Mouse (Mus musculus) stomach, embryonic 14.5 days (tissue): ENCODE data around the gene Sun1. TPM values are rescaled to one million over a fixed set of nuclear protein-coding genes. Genes with fewer than 3 reads are reported as not detected.

Experiments used
- ATAC-seq: fragments of 200-750 bp; cut with Nextera tagmentation; 2 replicates; pipeline ENCODE4 v1.8.0; 2017; ENCODE audit warnings: low read depth, moderate TSS enrichment; ENCODE audit not compliant: insufficient number of reproducible peaks, insufficient read depth, low FRiP score
- H3K27ac ChIP-seq: fragments of 300-500 bp; sonication (generic); 2 replicates; pipeline ENCODE4 v1.5.1; 2014; ENCODE audit warnings: mild to moderate bottlenecking, low read length, moderate library complexity, mixed read lengths
- H3K27me3 ChIP-seq: fragments of 300-500 bp; sonication (generic); 2 replicates; pipeline ENCODE4 v1.6.1; 2014; ENCODE audit warnings: low read length, control low read depth, mixed read lengths; ENCODE audit not compliant: control insufficient read depth, insufficient read depth
- H3K36me3 ChIP-seq: fragments of 300-500 bp; sonication (generic); 2 replicates; pipeline ENCODE4 v1.6.1; 2014; ENCODE audit warnings: mild to moderate bottlenecking, control low read depth, low read length, moderate library complexity, mixed read lengths; ENCODE audit not compliant: control insufficient read depth, insufficient read depth
- H3K4me1 ChIP-seq: fragments of 300-500 bp; sonication (generic); 2 replicates; pipeline ENCODE4 v1.6.1; 2014; ENCODE audit warnings: low read length, control low read depth, mixed read lengths; ENCODE audit not compliant: control insufficient read depth, insufficient read depth
- H3K4me2 ChIP-seq: fragments of 300-500 bp; sonication (generic); replicated peaks from 2 replicates; pipeline ENCODE4 v1.6.1; 2014; ENCODE audit warnings: low read depth, low read length, control low read depth
- H3K4me3 ChIP-seq: fragments of 300-500 bp; sonication (generic); 2 replicates; pipeline ENCODE4 v1.5.1; 2014; ENCODE audit warnings: low read depth, low read length, control low read depth
- H3K9ac ChIP-seq: fragments of 300-500 bp; sonication (generic); replicated peaks from 2 replicates; pipeline ENCODE4 v1.6.1; 2014; ENCODE audit warnings: low read depth, mild to moderate bottlenecking, control low read depth, low read length, moderate library complexity, mixed read lengths
- H3K9me3 ChIP-seq: fragments of 300-500 bp; sonication (generic); 2 replicates; pipeline ENCODE4 v1.6.1; 2016; ENCODE audit warnings: low read depth, low read length, control low read depth; ENCODE audit not compliant: control insufficient read depth
- WGBS: fragments of 180-500 bp; shearing (Covaris S2); extraction: QIAGEN DNeasy Blood & Tissue Kit; methylation state at CpG from one replicate; pipeline ENCODE4 v1.1.7; 2014; 5-methylcytosine and 5-hydroxymethylcytosine counted together
- polyA plus RNA-seq: library from polyadenylated mRNA; unstranded; fragments of >200 nt; fragmentation: Nextera tagmentation; extraction: Ambion mirVana; gene quantifications from 2 replicates; pipeline ENCODE4 v1.2.1, GENCODE M21; 2014

The Sun1 gene
- 60.2 and 66.6 TPM in 2 replicates for polyA plus RNA-seq

GRCm38 (mm10) chr5:139199995-139200769 is at the start of gene Sun1:
TSS of gene Sun1 (plus strand) at chr5:139200637.
- H3K4me2 ChIP-seq = peak within 1 kb of the TSS; percentile 94
- H3K27me3 ChIP-seq = no peaks in the 10 kb centered on the region
- peak; percentile 99 for ATAC-seq
- H3K4me3 ChIP-seq = peak within 1 kb of the TSS; percentile 96
- peak within 1 kb of the TSS; percentile 85 for H3K27ac ChIP-seq
- no peaks in the 10 kb centered on the region for H3K36me3 ChIP-seq
- peak within 1 kb of the TSS; percentile 86 for H3K9ac ChIP-seq
- 1% methylated on average over 63 of the region's 64 CpGs for WGBS
- no peaks in the 10 kb centered on the region for H3K9me3 ChIP-seq
- H3K4me1 ChIP-seq = peaks cover 18% of the 10 kb centered on the region

DNA sequence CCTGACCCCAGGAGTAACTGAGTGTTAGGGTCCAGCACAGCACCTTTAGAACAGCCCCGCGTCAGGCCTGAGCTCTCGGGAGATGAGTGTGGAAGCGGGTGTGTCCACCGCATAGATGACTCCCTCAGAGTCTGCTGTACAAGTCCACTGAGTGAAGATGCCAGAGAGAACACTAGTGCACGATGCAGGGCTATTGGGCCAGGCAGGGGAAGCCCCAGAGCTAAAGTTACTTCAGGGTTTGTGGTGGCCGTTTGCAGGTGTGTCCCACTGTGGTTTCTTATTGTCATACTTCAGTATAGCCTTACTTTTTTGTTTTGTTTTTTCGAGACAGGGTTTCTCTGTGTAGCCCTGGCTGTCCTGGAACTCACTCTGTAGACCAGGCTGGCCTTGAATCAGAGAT is 39.5 kb upstream of the Sun1 start:
- ATAC-seq = no peak
- 90% methylated on average over 8 of the region's 8 CpGs for WGBS
- H3K4me1 ChIP-seq = no peaks in the 10 kb centered on the region
- H3K4me2 ChIP-seq = no peak overlapping the region
- H3K36me3 ChIP-seq = peaks cover 29% of the 10 kb centered on the region
- no peaks in the 10 kb centered on the region for H3K9me3 ChIP-seq
- H3K4me3 ChIP-seq = no peak overlapping the region
- no peak overlapping the region for H3K9ac ChIP-seq
- no peaks in the 10 kb centered on the region for H3K27me3 ChIP-seq
- H3K27ac ChIP-seq = no peak overlapping the region

GRCm38 (mm10) chr5:139161632-139162031 is 38.8 kb upstream of the Sun1 start:
- H3K9ac ChIP-seq = no peak overlapping the region
- H3K4me1 ChIP-seq = no peaks in the 10 kb centered on the region
- ATAC-seq = no peak
- peaks cover 28% of the 10 kb centered on the region for H3K36me3 ChIP-seq
- H3K4me3 ChIP-seq = no peak overlapping the region
- no peak overlapping the region for H3K27ac ChIP-seq
- 85% methylated on average over 10 of the region's 10 CpGs for WGBS
- no peaks in the 10 kb centered on the region for H3K27me3 ChIP-seq
- no peak overlapping the region for H3K4me2 ChIP-seq
- H3K9me3 ChIP-seq = no peaks in the 10 kb centered on the region

DNA sequence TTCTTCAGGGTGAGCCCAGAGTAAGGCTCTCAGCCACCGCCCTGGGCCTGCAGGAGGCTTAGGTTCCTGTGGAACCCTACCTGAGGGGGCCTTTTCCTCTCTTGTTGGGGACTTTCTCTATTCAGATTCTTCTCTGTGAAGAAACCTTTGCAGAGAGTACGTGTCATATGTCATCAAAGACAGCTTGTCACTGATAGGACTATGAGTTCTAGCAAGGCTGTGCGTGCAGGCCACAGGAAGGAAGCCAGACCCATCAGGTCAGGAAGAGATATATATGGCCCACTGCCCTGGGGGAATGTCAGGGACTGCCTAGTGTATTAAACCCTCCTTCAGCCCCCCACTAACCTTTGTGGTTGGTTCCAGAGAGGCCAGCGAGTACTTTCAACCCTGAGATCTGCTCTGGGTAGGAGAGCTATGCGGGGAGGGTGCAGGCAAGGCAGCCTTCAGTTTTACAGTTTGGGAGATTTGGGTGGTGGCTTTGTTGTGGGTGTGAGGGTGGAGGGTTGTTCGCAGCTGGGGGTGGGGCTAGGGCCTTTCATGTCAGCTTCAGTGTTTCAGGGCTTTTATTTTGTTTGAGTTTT is 33.6 kb upstream of the Sun1 start:
- no peak overlapping the region for H3K4me2 ChIP-seq
- peaks cover 47% of the 10 kb centered on the region for H3K36me3 ChIP-seq
- no peak for ATAC-seq

GRCm38 (mm10) chr5:139167548-139167947 is 32.9 kb upstream of the Sun1 start:
- Histone ChIP-seq H3K27me3 (no peaks in the 10 kb centered on the region), H3K27ac (no peak overlapping the region), H3K36me3 (peaks cover 50% of the 10 kb centered on the region), H3K9ac (no peak overlapping the region), H3K4me3 (no peak overlapping the region), H3K4me2 (no peak overlapping the region), H3K4me1 (no peaks in the 10 kb centered on the region), H3K9me3 (no peaks in the 10 kb centered on the region)
- ATAC-seq = no peak
- 79% methylated on average over 1 of the region's 1 CpGs for WGBS

More for the DNA sequence above, 33.6 kb upstream of the Sun1 start:
- Histone ChIP-seq H3K27ac (no peak overlapping the region), H3K4me3 (no peak overlapping the region), H3K27me3 (no peaks in the 10 kb centered on the region), H3K4me1 (no peaks in the 10 kb centered on the region), H3K9ac (no peak overlapping the region), H3K9me3 (no peaks in the 10 kb centered on the region)
- WGBS = 78% methylated on average over 6 of the region's 6 CpGs

DNA sequence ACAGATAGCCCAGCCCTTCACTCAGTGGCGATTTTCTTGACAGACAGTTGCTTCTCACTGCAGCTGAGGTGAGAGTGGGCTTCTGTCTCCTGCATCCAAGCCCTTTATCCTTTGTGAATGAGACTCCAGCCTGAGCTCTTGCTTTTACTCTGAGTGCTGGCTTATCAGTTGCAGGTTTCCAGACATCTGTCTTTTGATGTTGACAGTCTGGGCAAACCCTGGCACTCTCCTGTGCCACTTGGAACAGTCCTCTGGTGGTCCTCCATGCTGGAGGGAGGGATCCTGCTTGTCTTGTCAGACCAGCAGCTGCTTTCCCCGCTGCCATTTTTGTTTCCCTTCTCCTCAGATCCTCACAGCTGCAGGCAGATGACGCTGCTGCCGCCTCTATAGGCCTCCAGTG is 28.5 kb upstream of the Sun1 start:
- no peak overlapping the region for H3K9ac ChIP-seq
- H3K4me3 ChIP-seq = no peak overlapping the region
- H3K4me1 ChIP-seq = peaks cover 5% of the 10 kb centered on the region; the same call in 1 of the 2 replicates
- H3K36me3 ChIP-seq = peaks cover 27% of the 10 kb centered on the region
- no peaks in the 10 kb centered on the region for H3K27me3 ChIP-seq
- H3K4me2 ChIP-seq = no peak overlapping the region
- 93% methylated on average over 4 of the region's 4 CpGs for WGBS
- H3K27ac ChIP-seq = no peak overlapping the region
- ATAC-seq = no peak
- H3K9me3 ChIP-seq = no peaks in the 10 kb centered on the region

DNA sequence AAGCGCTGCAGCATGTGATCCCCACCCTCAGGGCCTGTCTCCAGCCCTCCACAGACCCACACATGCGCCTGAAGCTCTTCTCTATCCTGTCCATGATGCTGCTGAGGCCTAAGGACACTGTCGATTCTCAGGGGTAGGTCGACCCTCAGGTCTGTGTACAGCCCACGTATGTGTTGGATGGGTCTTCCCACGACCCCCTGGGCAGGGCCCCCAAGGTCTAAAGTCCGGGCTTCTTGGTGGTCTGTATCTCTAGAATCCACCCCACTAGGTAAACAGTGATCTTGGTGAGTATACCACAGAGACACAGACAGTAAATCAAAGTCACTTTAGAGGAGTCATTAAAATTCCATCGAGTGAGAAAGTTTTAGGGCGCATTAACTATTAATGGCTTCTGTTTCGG is 26.3 kb upstream of the Sun1 start:
- WGBS = 21% methylated on average over 10 of the region's 10 CpGs
- Histone ChIP-seq H3K9ac (0 out of 2 replicates have a peak overlapping the region, but pooled peaks have one; percentile 10), H3K27me3 (no peaks in the 10 kb centered on the region), H3K4me1 (peaks cover 5% of the 10 kb centered on the region; the same call in 1 of the 2 replicates), H3K36me3 (peaks cover 35% of the 10 kb centered on the region), H3K4me2 (no peak overlapping the region), H3K9me3 (no peaks in the 10 kb centered on the region), H3K4me3 (no peak overlapping the region), H3K27ac (peak overlapping the region; percentile 33; the same call in 1 of the 2 replicates)
- ATAC-seq = peak; percentile 39; the same call in 1 of the 2 replicates

DNA sequence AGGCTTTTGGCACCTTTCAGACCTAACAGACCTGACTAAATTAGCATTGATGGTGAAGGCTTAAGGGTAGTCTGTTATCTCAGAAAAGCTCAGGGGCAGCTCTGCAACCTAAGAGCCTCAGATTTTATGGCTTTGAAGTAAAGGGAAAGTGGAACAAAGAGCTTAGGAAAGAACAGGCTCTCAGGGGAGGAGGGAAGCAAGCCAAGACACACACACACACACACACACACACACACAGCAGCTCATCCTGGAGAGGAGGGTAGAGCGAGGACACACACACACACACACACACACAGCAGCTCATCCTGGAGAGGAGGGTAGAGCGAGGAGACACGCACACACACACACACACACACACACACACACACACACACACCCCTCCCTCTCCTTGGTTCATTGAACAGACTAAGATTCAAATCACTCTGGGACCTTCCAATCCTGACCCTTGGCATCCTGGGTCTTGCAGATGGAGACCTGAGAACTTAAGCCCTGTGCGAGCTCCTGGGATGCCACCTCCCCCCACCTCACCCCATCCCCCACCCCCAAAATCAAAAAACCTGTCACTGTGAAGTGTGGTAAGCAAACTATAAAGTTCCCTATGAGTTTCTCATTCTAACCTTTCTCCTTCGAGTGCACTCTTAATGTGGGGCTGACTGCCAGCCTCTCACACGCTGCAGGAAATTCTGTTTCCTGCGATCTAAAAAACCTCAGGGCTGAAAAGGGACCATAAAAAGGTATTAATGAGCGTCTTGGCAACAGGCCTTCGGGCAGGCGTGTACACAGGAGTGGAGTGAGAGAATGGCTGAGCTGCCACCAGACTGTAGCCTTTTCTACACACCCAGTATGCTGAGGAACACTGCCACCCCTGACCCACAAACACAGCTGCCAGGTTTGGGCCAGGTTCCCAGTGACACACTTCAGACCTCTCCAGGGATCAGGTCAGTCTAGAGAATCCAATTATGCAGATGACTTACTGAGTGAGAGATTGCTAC is 25.6 kb upstream of the Sun1 start:
- peak overlapping the region; percentile 33; the same call in 1 of the 2 replicates for H3K27ac ChIP-seq

More for the DNA sequence above, 25.6 kb upstream of the Sun1 start:
- Histone ChIP-seq H3K4me1 (peaks cover 5% of the 10 kb centered on the region; the same call in 1 of the 2 replicates), H3K4me3 (no peak overlapping the region), H3K9me3 (no peaks in the 10 kb centered on the region), H3K27me3 (no peaks in the 10 kb centered on the region), H3K4me2 (no peak overlapping the region), H3K9ac (no peak overlapping the region), H3K36me3 (peaks cover 35% of the 10 kb centered on the region)
- WGBS = 51% methylated on average over 8 of the region's 10 CpGs
- peak; percentile 15; the same call in 1 of the 2 replicates for ATAC-seq
